Mouse (Mus musculus) neutrophil, adult 5-6 weeks (primary cell): ENCODE results near the gene Fancd2. TPM values are rescaled to one million over a fixed set of nuclear protein-coding genes. Genes with fewer than 3 reads are reported as not detected.

Experiments used
- ATAC-seq: fragments of 151-379, 151-347 bp; 2 replicates; pipeline ENCODE4 v1.8.0; 2017; ENCODE audit warnings: mild to moderate bottlenecking, moderate TSS enrichment; ENCODE audit not compliant: insufficient number of reproducible peaks, poor library complexity, low FRiP score, severe bottlenecking; ENCODE audit errors: extremely low read depth
- total RNA-seq: library from RNA; stranded (forward); fragments of 200-1000 nt; gene quantifications from 2 replicates; pipeline ENCODE4 v1.2.3, GENCODE M21; 2017

The Fancd2 gene
- total RNA-seq, 1 experiment from 2014 or later = 1.4 TPM

DNA sequence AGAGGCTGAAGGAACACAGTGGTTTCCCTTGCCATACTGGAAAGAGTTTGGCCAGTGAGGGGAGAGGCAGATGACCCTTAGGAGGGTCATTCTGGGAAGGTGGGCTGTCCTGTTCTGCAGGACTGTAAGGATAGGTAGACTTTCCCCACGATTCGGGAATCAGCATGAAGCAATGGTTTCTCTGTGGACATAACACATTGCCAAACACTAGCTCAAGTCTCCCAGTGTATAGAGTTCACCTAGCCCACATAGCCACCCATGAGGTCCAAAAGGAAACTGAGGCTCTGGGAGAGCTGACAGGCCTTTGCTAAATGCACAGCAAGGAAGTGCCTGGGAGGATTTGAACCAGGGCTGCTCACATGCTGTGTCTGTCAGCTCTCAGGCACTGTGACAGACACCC, 112.5 kb downstream of the Fancd2 start:
- ATAC-seq = no peak

DNA sequence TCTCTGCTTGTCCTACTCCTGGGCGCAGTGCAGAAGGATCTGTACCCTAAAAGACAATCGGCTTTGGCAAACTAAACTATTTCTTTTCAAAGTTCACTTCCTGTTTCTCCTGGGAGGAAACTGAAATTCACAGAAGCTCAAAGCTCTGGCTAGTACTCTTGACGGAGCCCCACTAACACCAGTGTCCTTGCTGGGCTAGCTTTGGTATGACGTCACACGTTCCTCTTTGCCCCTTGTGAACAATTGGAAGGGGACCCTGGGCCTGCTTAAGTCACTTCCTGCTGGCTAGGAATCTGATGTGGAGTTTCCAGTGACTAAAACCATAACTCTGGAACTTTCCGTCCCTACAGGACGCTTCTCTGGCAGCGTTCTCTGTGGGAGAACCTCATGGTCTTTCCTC, 113.3 kb downstream of the Fancd2 start:
- ATAC-seq = 0 out of 2 replicates have a peak, but pooled peaks have one; percentile 38

Other genes with a start within 250 kb of the Fancd2 start
- 1.2 and 1.6 TPM in 2 replicates for gene Cpne9, start 249.4 kb upstream of the Fancd2 start, total RNA-seq
- gene Brpf1, start 224.5 kb upstream of the Fancd2 start, total RNA-seq = 62.6 and 63.0 TPM in 2 replicates
- gene Ogg1, start 204.7 kb upstream of the Fancd2 start, total RNA-seq = 6.0 and 9.5 TPM in 2 replicates
- gene Camk1, start 187.7 kb upstream of the Fancd2 start, total RNA-seq = 24.4 and 25.4 TPM in 2 replicates
- 27.2 and 31.6 TPM in 2 replicates for gene Tada3, start 153.8 kb upstream of the Fancd2 start, total RNA-seq
- gene Arpc4, start 153.6 kb upstream of the Fancd2 start, total RNA-seq = 169 and 173 TPM in 2 replicates
- 29.3 and 38.9 TPM in 2 replicates for gene Ttll3, start 142.4 kb upstream of the Fancd2 start, total RNA-seq
- 5.1 and 7.6 TPM in 2 replicates for gene Rpusd3, start 112.3 kb upstream of the Fancd2 start, total RNA-seq
- gene Cidec, start 95.9 kb upstream of the Fancd2 start, total RNA-seq = not detected in 2 replicates
- gene Jagn1, start 89.1 kb upstream of the Fancd2 start, total RNA-seq = 6.2 and 7.7 TPM in 2 replicates
- gene Il17re, start 73.2 kb upstream of the Fancd2 start, total RNA-seq = 0.12 and 0.25 TPM in 2 replicates
- gene Il17rc, start 60.3 kb upstream of the Fancd2 start, total RNA-seq = not detected in 2 replicates
- gene Creld1, start 48.4 kb upstream of the Fancd2 start, total RNA-seq = 8.5 and 9.8 TPM in 2 replicates
- 0.12 TPM in 1 of 2 replicates, not detected in the other for gene Prrt3, start 29.8 kb upstream of the Fancd2 start, total RNA-seq
- 27.6 and 38.4 TPM in 2 replicates for gene Emc3, start within 50 bp of the Fancd2 start, total RNA-seq
- not detected in 2 replicates for gene Fancd2os, start 69.0 kb downstream of the Fancd2 start, total RNA-seq
- gene Brk1, start 73.1 kb downstream of the Fancd2 start, total RNA-seq = 94.3 and 105 TPM in 2 replicates
- gene Vhl, start 92.3 kb downstream of the Fancd2 start, total RNA-seq = 14.9 and 17.6 TPM in 2 replicates
- gene Irak2, start 106.8 kb downstream of the Fancd2 start, total RNA-seq = 151 and 160 TPM in 2 replicates
- gene Tatdn2, start 165.4 kb downstream of the Fancd2 start, total RNA-seq = 125 and 154 TPM in 2 replicates
- gene Ghrl, start 188.2 kb downstream of the Fancd2 start, total RNA-seq = 0.74 TPM in 1 of 2 replicates, not detected in the other
- 67.4 and 82.3 TPM in 2 replicates for gene Sec13, start 209.1 kb downstream of the Fancd2 start, total RNA-seq